Mouse (Mus musculus): ENCODE measurements around the gene Fstl4. TPM values are rescaled to one million over a fixed set of nuclear protein-coding genes. Genes with fewer than 3 reads are reported as not detected.

Gene Fstl4
- polyA plus RNA-seq, 1 experiment from 2014 or later, result not detected

DNA sequence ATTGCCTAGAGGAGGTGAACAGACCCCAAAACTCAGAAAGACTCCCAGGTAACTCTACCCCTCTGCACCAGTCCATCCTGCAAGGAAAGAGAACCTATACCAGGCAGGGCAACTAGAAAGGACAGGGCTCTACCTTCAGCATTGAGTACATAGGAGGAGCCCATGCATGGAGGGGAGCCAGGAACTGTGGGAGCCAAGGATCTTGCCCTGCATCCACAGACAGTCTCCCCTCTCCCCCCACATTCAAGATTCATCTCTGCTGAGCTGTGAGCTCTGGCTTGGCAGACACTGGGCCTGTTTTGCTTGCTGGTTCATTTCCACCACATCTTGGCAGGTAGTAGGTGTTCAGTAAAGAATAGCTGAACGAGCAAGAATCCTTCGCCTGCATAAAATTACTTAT, 360.4 kb downstream of the Fstl4 start:
- Histone ChIP-seq H3K27me3 (ENCODE audit: insufficient read depth, low read length) (no peaks in the 10 kb centered on the region), H3K36me3 (replicated peaks; ENCODE audit: insufficient read depth, low read length) (no peaks in the 10 kb centered on the region), H3K4me1 (ENCODE audit: insufficient read depth) (no peaks in the 10 kb centered on the region; the same call in 1 of the 2 replicates), H3K4me2 (ENCODE audit: low read depth, low read length) (no peak overlapping the region), H3K4me3 (ENCODE audit: low read depth, low read length) (no peak overlapping the region), H3K9me3 (ENCODE audit: low read length) (no peaks in the 10 kb centered on the region), H3K9ac (replicated peaks) (no peak overlapping the region), H3K27ac (ENCODE audit: low read depth) (no peak overlapping the region)
- TF ChIP-seq CTCF (IDR thresholded peaks at IDR 0.05; ENCODE audit: low read depth), result no peak
- no peak for TF ChIP-seq EP300 (IDR thresholded peaks at IDR 0.05; ENCODE audit: low read depth)
- WGBS (ENCODE audit: insufficient replicate concordance), result 75% methylated on average over 2 of the region's 2 CpGs
- no peak for DNase-seq
- no peak for ATAC-seq

DNA sequence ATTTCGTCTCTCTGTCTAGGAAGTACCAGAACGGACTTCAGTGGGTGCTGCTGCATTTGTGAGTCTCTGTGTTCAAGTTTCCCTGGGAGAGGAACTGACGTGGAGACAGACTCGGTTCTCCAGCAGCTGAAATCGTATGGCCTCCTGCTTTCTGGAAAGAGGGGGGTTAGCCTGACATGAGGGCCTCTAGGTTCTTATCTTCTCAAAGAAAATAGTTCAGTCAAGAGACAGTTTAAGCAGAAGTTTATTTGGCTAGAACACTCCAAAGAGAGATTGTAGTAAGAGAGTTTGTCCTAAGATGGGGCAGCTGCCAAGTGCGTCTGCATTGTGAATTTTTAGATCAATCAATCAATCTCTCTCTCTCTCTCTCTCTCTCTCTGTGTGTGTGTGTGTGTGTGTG, 362.2 kb downstream of the Fstl4 start:
- no peak overlapping the region for H3K4me2 ChIP-seq (ENCODE audit: low read depth, low read length)
- no peaks in the 10 kb centered on the region; the same call in 1 of the 2 replicates for H3K4me1 ChIP-seq (ENCODE audit: insufficient read depth)

DNA sequence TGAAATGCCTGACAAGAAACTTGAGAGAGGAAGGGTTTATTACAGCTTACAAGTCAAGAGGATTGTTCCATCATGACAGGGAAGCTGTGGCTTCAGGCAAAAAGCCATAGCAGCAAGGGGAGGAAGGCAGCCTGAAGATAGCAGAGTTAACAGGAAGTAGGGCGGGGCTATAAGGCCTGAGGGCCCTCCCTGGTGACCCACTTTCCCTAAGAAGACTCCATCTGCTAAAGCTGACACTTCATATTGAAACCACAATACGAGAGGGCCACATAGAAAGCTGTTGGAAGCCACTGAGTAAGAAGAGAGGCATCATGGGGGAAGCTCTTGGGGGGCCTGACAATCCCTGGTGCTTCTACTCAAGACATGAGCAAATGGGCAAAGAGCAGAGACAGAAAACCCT, 364.2 kb downstream of the Fstl4 start:
- no peak for TF ChIP-seq EP300 (IDR thresholded peaks at IDR 0.05; ENCODE audit: low read depth)
- no peak for TF ChIP-seq CTCF (IDR thresholded peaks at IDR 0.05; ENCODE audit: low read depth)
- no peaks in the 10 kb centered on the region; the same call in 1 of the 2 replicates for H3K4me1 ChIP-seq (ENCODE audit: insufficient read depth)
- no peaks in the 10 kb centered on the region; the same call in 1 of the 2 replicates for H3K9me3 ChIP-seq (ENCODE audit: low read length)
- DNase-seq (no peak), ATAC-seq (no peak)
- H3K4me2 ChIP-seq (ENCODE audit: low read depth, low read length), result no peak overlapping the region
- WGBS (ENCODE audit: insufficient replicate concordance), result 48% methylated on average over 2 of the region's 2 CpGs
- no peak overlapping the region for H3K27ac ChIP-seq (ENCODE audit: low read depth)
- no peak overlapping the region for H3K4me3 ChIP-seq (ENCODE audit: low read depth, low read length)
- H3K9ac ChIP-seq (replicated peaks), result no peak overlapping the region
- no peaks in the 10 kb centered on the region for H3K36me3 ChIP-seq (replicated peaks; ENCODE audit: insufficient read depth, low read length)
- no peaks in the 10 kb centered on the region for H3K27me3 ChIP-seq (ENCODE audit: insufficient read depth, low read length)

More for the DNA sequence above, 362.2 kb downstream of the Fstl4 start:
- ATAC-seq, result no peak
- Histone ChIP-seq H3K27me3 (ENCODE audit: insufficient read depth, low read length) (no peaks in the 10 kb centered on the region), H3K9ac (replicated peaks) (no peak overlapping the region), H3K27ac (ENCODE audit: low read depth) (no peak overlapping the region), H3K4me3 (ENCODE audit: low read depth, low read length) (no peak overlapping the region), H3K9me3 (ENCODE audit: low read length) (no peaks in the 10 kb centered on the region; the same call in 1 of the 2 replicates), H3K36me3 (replicated peaks; ENCODE audit: insufficient read depth, low read length) (no peaks in the 10 kb centered on the region)
- no peak for TF ChIP-seq CTCF (IDR thresholded peaks at IDR 0.05; ENCODE audit: low read depth)
- TF ChIP-seq EP300 (IDR thresholded peaks at IDR 0.05; ENCODE audit: low read depth), result no peak
- WGBS (ENCODE audit: insufficient replicate concordance), result 50% methylated on average over 6 of the region's 6 CpGs
- DNase-seq, result no peak

DNA sequence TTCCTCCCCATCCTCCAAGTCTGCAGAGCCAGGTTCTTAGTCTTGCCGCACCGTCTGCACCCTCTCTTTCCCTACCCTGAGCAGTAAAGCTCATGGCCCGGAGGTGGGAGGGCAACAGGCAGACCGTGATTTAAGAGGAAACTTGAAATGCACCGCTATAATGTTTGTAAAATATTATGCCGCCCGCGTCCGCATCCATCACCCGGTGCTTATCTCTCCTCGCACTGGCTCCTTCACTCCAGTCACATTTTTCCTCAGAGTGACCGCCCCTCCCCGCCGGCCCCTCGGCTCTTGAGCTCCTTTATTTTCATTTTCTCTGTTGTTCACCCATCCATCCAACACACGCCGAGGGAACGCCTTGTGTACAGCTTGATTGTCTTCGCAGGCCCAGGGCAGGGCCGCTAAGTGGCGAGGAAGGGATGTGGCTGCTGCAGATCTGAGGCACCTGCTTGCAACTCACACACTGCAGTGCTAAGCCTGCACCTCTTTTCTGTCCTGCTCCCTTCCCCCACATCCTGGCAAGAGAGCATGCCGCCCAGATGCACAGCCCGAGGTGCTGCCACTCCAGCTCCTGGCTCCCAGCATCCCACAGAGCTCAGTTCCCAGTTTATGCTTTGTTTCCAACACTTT, 368.1 kb downstream of the Fstl4 start:
- Histone ChIP-seq H3K4me2 (ENCODE audit: low read depth, low read length) (no peak overlapping the region), H3K4me3 (ENCODE audit: low read depth, low read length) (no peak overlapping the region), H3K36me3 (replicated peaks; ENCODE audit: insufficient read depth, low read length) (no peaks in the 10 kb centered on the region), H3K9me3 (ENCODE audit: low read length) (no peaks in the 10 kb centered on the region; the same call in 1 of the 2 replicates), H3K27me3 (ENCODE audit: insufficient read depth, low read length) (no peaks in the 10 kb centered on the region), H3K9ac (replicated peaks) (no peak overlapping the region), H3K27ac (ENCODE audit: low read depth) (no peak overlapping the region), H3K4me1 (ENCODE audit: insufficient read depth) (no peaks in the 10 kb centered on the region; the same call in 1 of the 2 replicates)
- 57% methylated on average over 23 of the region's 23 CpGs for WGBS (ENCODE audit: insufficient replicate concordance)
- TF ChIP-seq CTCF (IDR thresholded peaks at IDR 0.05; ENCODE audit: low read depth) (no peak), EP300 (IDR thresholded peaks at IDR 0.05; ENCODE audit: low read depth) (no peak)
- no peak for ATAC-seq
- DNase-seq, result no peak

DNA sequence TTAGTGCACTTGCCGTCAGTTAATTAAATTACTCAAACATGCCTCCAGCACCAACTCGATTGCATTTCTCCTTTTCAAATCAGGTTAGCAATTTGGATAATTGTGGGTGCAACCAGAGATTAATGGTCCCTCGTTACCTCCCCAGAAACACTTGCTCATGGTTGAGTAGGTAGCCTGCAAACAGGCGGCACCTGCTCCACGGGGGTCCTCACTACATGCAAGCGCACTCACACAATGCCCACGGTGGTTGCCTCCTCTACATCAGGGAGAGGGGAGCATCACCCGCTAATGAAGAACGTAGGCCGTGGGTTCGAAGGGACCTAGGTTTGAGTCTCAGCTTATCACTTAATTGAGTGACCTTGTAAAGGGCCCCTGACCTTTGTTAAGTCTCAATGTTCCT, 371.9 kb downstream of the Fstl4 start:
- no peaks in the 10 kb centered on the region for H3K9me3 ChIP-seq (ENCODE audit: low read length)
- no peaks in the 10 kb centered on the region for H3K4me1 ChIP-seq (ENCODE audit: insufficient read depth)
- TF ChIP-seq EP300 (IDR thresholded peaks at IDR 0.05; ENCODE audit: low read depth) (no peak), CTCF (IDR thresholded peaks at IDR 0.05; ENCODE audit: low read depth) (no peak)
- H3K9ac ChIP-seq (replicated peaks), result no peak overlapping the region
- ATAC-seq, result no peak
- no peak overlapping the region for H3K4me2 ChIP-seq (ENCODE audit: low read depth, low read length)
- H3K27ac ChIP-seq (ENCODE audit: low read depth), result no peak overlapping the region
- 87% methylated on average over 11 of the region's 11 CpGs for WGBS (ENCODE audit: insufficient replicate concordance)
- no peak for DNase-seq
- no peaks in the 10 kb centered on the region for H3K36me3 ChIP-seq (replicated peaks; ENCODE audit: insufficient read depth, low read length)
- H3K4me3 ChIP-seq (ENCODE audit: low read depth, low read length), result no peak overlapping the region
- no peaks in the 10 kb centered on the region for H3K27me3 ChIP-seq (ENCODE audit: insufficient read depth, low read length)

DNA sequence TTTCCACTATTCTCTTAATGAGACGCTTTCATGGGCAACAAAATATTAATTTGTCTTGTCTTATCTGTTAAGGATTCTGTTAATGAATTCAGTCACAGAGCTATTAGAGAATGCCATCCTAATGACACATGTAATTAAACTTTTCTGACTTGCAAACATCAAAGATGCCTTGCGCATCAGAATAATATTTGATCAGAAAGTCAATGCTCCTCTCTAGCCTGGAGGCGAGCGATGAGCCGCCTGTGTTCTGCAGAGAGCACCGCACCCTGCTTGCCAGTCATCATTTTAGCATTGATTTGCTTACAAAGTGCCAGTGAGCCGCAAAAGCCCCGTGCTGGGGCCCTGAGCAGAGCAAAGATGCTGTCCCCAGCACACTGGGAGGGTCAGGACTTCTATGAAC, 372.9 kb downstream of the Fstl4 start:
- H3K4me3 ChIP-seq (ENCODE audit: low read depth, low read length), result no peak overlapping the region
- TF ChIP-seq EP300 (IDR thresholded peaks at IDR 0.05; ENCODE audit: low read depth) (no peak), CTCF (IDR thresholded peaks at IDR 0.05; ENCODE audit: low read depth) (no peak)
- H3K9me3 ChIP-seq (ENCODE audit: low read length), result no peaks in the 10 kb centered on the region
- H3K4me1 ChIP-seq (ENCODE audit: insufficient read depth), result no peaks in the 10 kb centered on the region
- H3K27me3 ChIP-seq (ENCODE audit: insufficient read depth, low read length), result no peaks in the 10 kb centered on the region
- H3K27ac ChIP-seq (ENCODE audit: low read depth), result no peak overlapping the region
- no peak overlapping the region for H3K9ac ChIP-seq (replicated peaks)
- ATAC-seq (no peak), DNase-seq (no peak)
- 77% methylated on average over 8 of the region's 8 CpGs for WGBS (ENCODE audit: insufficient replicate concordance)
- no peaks in the 10 kb centered on the region for H3K36me3 ChIP-seq (replicated peaks; ENCODE audit: insufficient read depth, low read length)
- no peak overlapping the region for H3K4me2 ChIP-seq (ENCODE audit: low read depth, low read length)

Data from liver, postnatal 0 days (tissue).